In the genomic region with DNA sequence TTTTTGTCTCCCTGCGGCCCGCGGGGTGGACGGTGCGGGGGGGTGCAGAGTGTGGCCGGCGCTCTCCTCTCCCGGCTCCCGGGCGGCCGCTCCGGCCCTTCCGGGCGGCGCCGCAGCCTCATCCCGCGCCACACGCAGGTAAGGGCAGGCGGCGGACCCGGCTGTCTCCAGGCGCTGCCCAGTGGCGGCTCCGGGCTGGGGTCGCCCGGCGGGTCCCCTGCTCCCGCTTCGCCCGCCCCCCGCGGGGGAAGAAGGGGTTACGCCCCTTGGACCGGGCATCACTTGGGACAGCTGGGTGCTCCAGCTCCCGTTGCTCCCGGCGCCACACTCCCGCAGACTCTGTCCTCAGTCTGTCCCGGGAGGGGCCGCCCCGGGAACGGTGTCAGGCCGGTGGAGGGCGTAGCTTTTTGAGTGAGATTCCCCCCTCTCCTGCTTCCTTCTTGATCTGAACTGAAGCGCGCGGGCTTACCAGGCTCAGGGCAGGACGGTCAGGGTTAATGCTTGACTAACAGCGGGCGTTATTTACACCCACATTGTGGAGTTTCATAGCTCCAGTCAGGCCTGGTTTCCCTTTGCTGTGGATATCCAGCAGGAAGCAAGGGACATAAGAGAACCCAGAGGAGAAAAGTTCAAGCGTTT, we compare ENCODE assay signal across 8 mouse cellular contexts. TPM values are rescaled to one million over a fixed set of nuclear protein-coding genes. Genes with fewer than 3 reads are reported as not detected.
DNase-seq lines count a peak whose midpoint lies in the region; ATAC-seq and TF ChIP-seq lines count a peak whose summit lies in the region.

No protein-coding gene starts in this region.

- H3K4me1 ChIP-seq in cortical plate, adult 2 months (ENCODE audit: control insufficient read depth, insufficient read depth, low read length) = no peaks in the 10 kb centered on the region; the same call in 1 of the 2 replicates
- H3K4me1 ChIP-seq in intestine, embryonic 14.5 days (replicated peaks; ENCODE audit: control insufficient read depth, insufficient read depth, low read length) = peaks cover 15% of the 10 kb centered on the region
- H3K4me1 ChIP-seq in limb, embryonic 14.5 days (ENCODE audit: control insufficient read depth, insufficient read depth, low read length) = peaks cover 14% of the 10 kb centered on the region; the same call in 1 of the 2 replicates
- H3K4me1 ChIP-seq in midbrain, embryonic 16.5 days (ENCODE audit: control insufficient read depth, insufficient read depth, low read length) = peaks cover 22% of the 10 kb centered on the region
- peaks cover 13% of the 10 kb centered on the region; the same call in 1 of the 2 replicates for H3K4me1 ChIP-seq in stomach, embryonic 15.5 days

- no peaks in the 10 kb centered on the region for H3K27me3 ChIP-seq in intestine, embryonic 14.5 days (replicated peaks; ENCODE audit: control insufficient read depth, insufficient read depth, low read length)
- no peaks in the 10 kb centered on the region for H3K27me3 ChIP-seq in limb, embryonic 14.5 days (ENCODE audit: control insufficient read depth, insufficient read depth, low read length)
- H3K27me3 ChIP-seq in midbrain, embryonic 16.5 days (ENCODE audit: control insufficient read depth, insufficient read depth, low read depth, low read length) = no peaks in the 10 kb centered on the region
- no peaks in the 10 kb centered on the region for H3K27me3 ChIP-seq in stomach, embryonic 15.5 days (replicated peaks)

- intact Hi-C loops in gastrocnemius, postnatal 36 days (cut with DNase I) = loop anchor here (5.0 kb wide), 1 partner anchor 44 kb away; no protein-coding TSS in a partner anchor

- TF ChIP-seq POLR2A in cortical plate, adult 2 months (IDR thresholded peaks at IDR 0.05; ENCODE audit: extremely low read depth, insufficient read depth, low read length) = no peak
- TF ChIP-seq POLR2A in limb, embryonic 14.5 days (IDR thresholded peaks at IDR 0.05; ENCODE audit: borderline replicate concordance, extremely low read depth, insufficient read depth, insufficient read length) = no peak

- H3K4me3 ChIP-seq in cortical plate, adult 2 months (ENCODE audit: insufficient read depth, low read length) = peak overlapping the region; percentile 74
- peak overlapping the region; percentile 94 for H3K4me3 ChIP-seq in intestine, embryonic 14.5 days (ENCODE audit: low read depth, low read length)
- peak overlapping the region; percentile 89 for H3K4me3 ChIP-seq in limb, embryonic 14.5 days (replicated peaks; ENCODE audit: low read length)
- H3K4me3 ChIP-seq in midbrain, embryonic 16.5 days (ENCODE audit: low read depth, low read length) = peak overlapping the region; percentile 80
- H3K4me3 ChIP-seq in stomach, embryonic 15.5 days (replicated peaks) = peak overlapping the region; percentile 95

- 0% methylated on average over 33 of the region's 52 CpGs for WGBS in intestine, embryonic 14.5 days
- under 1% methylated on average over 26 of the region's 52 CpGs for WGBS in limb, embryonic 14.5 days
- WGBS in midbrain, embryonic 16.5 days = under 1% methylated on average over 52 of the region's 52 CpGs
- WGBS in stomach, embryonic 15.5 days = 0% methylated on average over 46 of the region's 52 CpGs

- no peaks in the 10 kb centered on the region for H3K36me3 ChIP-seq in intestine, embryonic 14.5 days (ENCODE audit: control insufficient read depth, insufficient read depth, low read length)
- peaks cover 3% of the 10 kb centered on the region; the same call in 1 of the 2 replicates for H3K36me3 ChIP-seq in limb, embryonic 14.5 days (ENCODE audit: control insufficient read depth, insufficient read depth, low read length)
- H3K36me3 ChIP-seq in midbrain, embryonic 16.5 days (ENCODE audit: control insufficient read depth, insufficient read depth, low read length) = no peaks in the 10 kb centered on the region
- H3K36me3 ChIP-seq in stomach, embryonic 15.5 days = no peaks in the 10 kb centered on the region

- ATAC-seq in intestine, embryonic 14.5 days (replicated peaks; ENCODE audit: low FRiP score, low TSS enrichment, low read depth) = peak; percentile 85
- peak; percentile 79 for ATAC-seq in limb, embryonic 14.5 days (ENCODE audit: low FRiP score, low read depth)
- ATAC-seq in midbrain, embryonic 16.5 days = peak; percentile 87
- peak; percentile 85 for ATAC-seq in stomach, embryonic 15.5 days (ENCODE audit: insufficient read depth, low FRiP score, low read depth)

- H3K4me2 ChIP-seq in intestine, embryonic 14.5 days (ENCODE audit: low read length) = peak overlapping the region; percentile 85
- H3K4me2 ChIP-seq in limb, embryonic 14.5 days (replicated peaks; ENCODE audit: low read depth, low read length, severe bottlenecking) = peak overlapping the region; percentile 52
- H3K4me2 ChIP-seq in midbrain, embryonic 16.5 days (ENCODE audit: low read length) = peak overlapping the region; percentile 90
- H3K4me2 ChIP-seq in stomach, embryonic 15.5 days = peak overlapping the region; percentile 64

- no peak for TF ChIP-seq CTCF in cortical plate, adult 2 months (IDR thresholded peaks at IDR 0.05; ENCODE audit: extremely low read depth, insufficient read depth, low read length)

- DNase-seq in layer of hippocampus, adult 11-12 months (ENCODE audit: low spot score) = peak; percentile 36
- DNase-seq in layer of hippocampus, adult 9-10 months (ENCODE audit: low spot score) = no peak
- DNase-seq in gastrocnemius, postnatal 36 days = peak; percentile 36 to 65
- peak; percentile 82 for DNase-seq in intestine, embryonic 14.5 days (ENCODE audit: low spot score)
- peak; percentile 28 for DNase-seq in limb, embryonic 14.5 days (ENCODE audit: low spot score)

- H3K9me3 ChIP-seq in intestine, embryonic 14.5 days (ENCODE audit: control insufficient read depth, low read length) = no peaks in the 10 kb centered on the region
- H3K9me3 ChIP-seq in limb, embryonic 14.5 days (ENCODE audit: control insufficient read depth, low read length) = no peaks in the 10 kb centered on the region
- no peaks in the 10 kb centered on the region for H3K9me3 ChIP-seq in midbrain, embryonic 16.5 days (replicated peaks; ENCODE audit: control insufficient read depth, low read length, poor library complexity, severe bottlenecking)
- no peaks in the 10 kb centered on the region for H3K9me3 ChIP-seq in stomach, embryonic 15.5 days

- peak overlapping the region; percentile 40 for H3K27ac ChIP-seq in cortical plate, adult 2 months (ENCODE audit: insufficient read depth, low read length)
- peak overlapping the region; percentile 78 for H3K27ac ChIP-seq in intestine, embryonic 14.5 days (ENCODE audit: low read depth)
- peak overlapping the region; percentile 61 for H3K27ac ChIP-seq in limb, embryonic 14.5 days (replicated peaks; ENCODE audit: low read depth, low read length)
- H3K27ac ChIP-seq in midbrain, embryonic 16.5 days (ENCODE audit: low read length) = peak overlapping the region; percentile 86
- peak overlapping the region; percentile 83 for H3K27ac ChIP-seq in stomach, embryonic 15.5 days

- H3K9ac ChIP-seq in intestine, embryonic 14.5 days (ENCODE audit: low read length) = peak overlapping the region; percentile 82
- peak overlapping the region; percentile 84 for H3K9ac ChIP-seq in limb, embryonic 14.5 days (ENCODE audit: low read depth, low read length, severe bottlenecking)
- H3K9ac ChIP-seq in midbrain, embryonic 16.5 days (ENCODE audit: low read depth, low read length) = peak overlapping the region; percentile 91
- peak overlapping the region; percentile 70 for H3K9ac ChIP-seq in stomach, embryonic 15.5 days

RNA-seq across cellular contexts. Expression of gene Lrrfip2, which starts 1.0 kb away (rescaled TPM):
- 55.5 and 59.5 TPM in 2 replicates for polyA plus RNA-seq in cortical plate, adult 2 months (2012; rRNA removed)
- 10 to 100 TPM; 63.9 to 69.2 TPM for total RNA-seq in gastrocnemius, postnatal 36 days (2021)
- polyA plus RNA-seq in intestine, embryonic 14.5 days (2014; fragmentation: Nextera tagmentation; extraction: Ambion mirVana) = 34.4 and 36.8 TPM in 2 replicates
- 22.0 and 36.6 TPM in 2 replicates for polyA plus RNA-seq in limb, embryonic 14.5 days (2012; rRNA removed)
- polyA plus RNA-seq in limb, embryonic 14.5 days (2014; fragmentation: Nextera tagmentation; extraction: Ambion mirVana) = 37.4 and 37.5 TPM in 2 replicates
- 44.3 and 52.4 TPM in 2 replicates for polyA plus RNA-seq in midbrain, embryonic 16.5 days (2015; fragmentation: Nextera tagmentation; extraction: Ambion mirVana)
- 37.3 and 38.7 TPM in 2 replicates for polyA plus RNA-seq in stomach, embryonic 15.5 days (2015; fragmentation: Nextera tagmentation; extraction: Ambion mirVana)
